Mouse (Mus musculus) heart, embryonic 10.5 days (tissue): ENCODE data around the gene Chuk. TPM values are rescaled to one million over a fixed set of nuclear protein-coding genes. Genes with fewer than 3 reads are reported as not detected.

Experiments used
- DNase-seq: peaks from one replicate; pipeline ENCODE4 v3.0.0-alpha.2; 2017; ENCODE audit warnings: low spot score
- H3K27ac ChIP-seq: fragments of 300-500 bp; sonication (generic); 2 replicates; pipeline ENCODE4 v1.5.1; 2016; ENCODE audit warnings: mild to moderate bottlenecking
- H3K27me3 ChIP-seq: fragments of 300-500 bp; sonication (generic); 2 replicates; pipeline ENCODE4 v1.6.1; 2016; ENCODE audit warnings: mild to moderate bottlenecking; ENCODE audit not compliant: poor library complexity, insufficient read depth, severe bottlenecking
- H3K36me3 ChIP-seq: fragments of 300-500 bp; sonication (generic); 2 replicates; pipeline ENCODE4 v1.6.1; 2016; ENCODE audit warnings: mild to moderate bottlenecking, moderate library complexity
- H3K4me1 ChIP-seq: fragments of 300-500 bp; sonication (generic); 2 replicates; pipeline ENCODE4 v1.6.1; 2016; ENCODE audit warnings: mild to moderate bottlenecking
- H3K4me3 ChIP-seq: fragments of 300-500 bp; sonication (generic); 2 replicates; pipeline ENCODE4 v1.5.1; 2016; ENCODE audit warnings: mild to moderate bottlenecking, moderate library complexity
- H3K9me3 ChIP-seq: fragments of 300-500 bp; sonication (generic); 2 replicates; pipeline ENCODE4 v1.6.1; 2016; ENCODE audit warnings: mild to moderate bottlenecking, moderate library complexity
- WGBS: fragments of 180-500 bp; shearing (Covaris S2); methylation state at CpG from one replicate; pipeline ENCODE4 v1.1.7; 2016; 5-methylcytosine and 5-hydroxymethylcytosine counted together
- polyA plus RNA-seq: library from polyadenylated mRNA; unstranded; fragments of >200 nt; fragmentation: Nextera tagmentation; extraction: Ambion mirVana; gene quantifications from 2 replicates; pipeline ENCODE4 v1.2.1, GENCODE M21; 2016

The Chuk gene
- polyA plus RNA-seq, 1 experiment from 2014 or later, result 47.0 TPM

DNA sequence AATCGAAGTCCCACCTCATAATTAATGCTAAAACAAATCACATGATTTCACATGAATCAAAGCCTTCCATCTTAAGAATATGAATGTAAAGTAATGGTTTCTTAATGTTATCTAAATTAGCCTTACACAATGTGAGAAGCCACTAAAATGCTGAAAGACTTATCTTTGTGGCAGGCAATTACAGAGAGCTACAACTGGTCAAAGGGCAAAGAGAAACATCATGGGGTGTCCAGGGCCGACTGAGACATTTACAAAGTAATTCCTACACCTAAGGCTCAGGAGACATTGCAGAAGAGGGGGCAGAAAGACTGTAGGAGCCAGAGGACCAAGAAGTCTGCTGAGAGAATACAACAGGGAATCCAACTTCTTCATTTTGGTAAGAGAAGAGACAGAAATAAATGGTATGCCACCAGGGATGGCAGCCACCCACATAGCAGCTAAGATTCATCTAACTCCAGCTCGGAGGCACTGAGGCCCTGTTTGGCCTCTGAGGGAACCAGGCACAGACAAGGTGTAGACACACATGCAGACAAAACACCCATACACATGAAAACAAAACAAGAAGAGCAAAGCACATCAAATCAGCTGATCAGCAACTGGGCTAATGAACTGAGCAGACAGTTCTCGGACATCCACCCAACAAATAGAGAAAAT is 52.0 kb downstream of the Chuk start:
- no peaks in the 10 kb centered on the region for H3K9me3 ChIP-seq
- no peak overlapping the region for H3K4me3 ChIP-seq
- DNase-seq, result no peak
- peaks cover 42% of the 10 kb centered on the region for H3K36me3 ChIP-seq
- 79% methylated on average over 4 of the region's 4 CpGs for WGBS
- H3K27ac ChIP-seq, result no peak overlapping the region
- no peaks in the 10 kb centered on the region for H3K27me3 ChIP-seq
- H3K4me1 ChIP-seq, result no peaks in the 10 kb centered on the region

DNA sequence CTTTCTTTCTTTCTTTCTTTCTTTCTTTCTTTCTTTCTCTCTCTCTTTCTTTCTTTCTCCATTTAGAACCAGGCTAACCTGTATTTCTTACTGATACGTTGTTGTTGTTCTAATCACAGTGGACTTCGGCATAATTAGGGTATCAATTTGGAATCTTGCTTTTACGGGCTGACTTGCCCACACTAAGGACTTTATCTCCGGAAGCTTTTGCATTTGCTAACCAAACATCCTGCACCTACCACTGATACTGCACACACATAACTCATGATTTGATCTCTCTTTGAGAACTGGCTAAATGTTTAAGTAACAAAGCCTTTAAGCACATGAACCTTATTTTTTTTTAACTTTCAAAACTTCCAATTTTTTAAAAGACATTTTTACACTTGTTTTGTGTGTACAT is 56.9 kb downstream of the Chuk start:
- no peak overlapping the region for H3K27ac ChIP-seq
- no peaks in the 10 kb centered on the region for H3K27me3 ChIP-seq
- WGBS, result 79% methylated on average over 4 of the region's 4 CpGs
- no peaks in the 10 kb centered on the region for H3K9me3 ChIP-seq
- H3K4me3 ChIP-seq, result no peak overlapping the region
- H3K36me3 ChIP-seq, result peaks cover 27% of the 10 kb centered on the region
- no peaks in the 10 kb centered on the region for H3K4me1 ChIP-seq
- DNase-seq, result no peak

DNA sequence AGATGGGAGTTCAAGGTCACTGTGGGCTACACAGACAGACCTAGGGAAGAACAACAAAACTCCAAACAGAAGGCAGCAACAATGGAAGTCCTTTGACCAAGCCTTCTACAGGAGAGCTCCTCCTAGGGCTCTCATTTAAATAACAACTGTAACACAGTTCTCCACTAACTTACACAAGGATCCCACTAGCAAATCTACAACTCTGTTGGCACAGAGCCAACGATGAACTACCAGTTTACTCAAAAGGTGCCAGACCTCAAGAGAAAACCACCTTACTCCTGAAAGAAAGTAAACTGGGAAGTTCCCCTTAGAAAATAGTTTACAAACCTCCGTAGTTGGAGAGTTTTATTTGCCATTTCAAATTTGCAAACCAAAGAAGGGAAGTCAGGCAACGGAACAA is 58.0 kb downstream of the Chuk start:
- H3K27me3 ChIP-seq, result no peaks in the 10 kb centered on the region
- H3K4me1 ChIP-seq, result no peaks in the 10 kb centered on the region
- no peak overlapping the region for H3K4me3 ChIP-seq
- DNase-seq, result no peak
- H3K36me3 ChIP-seq, result peaks cover 24% of the 10 kb centered on the region
- 74% methylated on average over 3 of the region's 3 CpGs for WGBS
- H3K9me3 ChIP-seq, result no peaks in the 10 kb centered on the region
- H3K27ac ChIP-seq, result no peak overlapping the region

DNA sequence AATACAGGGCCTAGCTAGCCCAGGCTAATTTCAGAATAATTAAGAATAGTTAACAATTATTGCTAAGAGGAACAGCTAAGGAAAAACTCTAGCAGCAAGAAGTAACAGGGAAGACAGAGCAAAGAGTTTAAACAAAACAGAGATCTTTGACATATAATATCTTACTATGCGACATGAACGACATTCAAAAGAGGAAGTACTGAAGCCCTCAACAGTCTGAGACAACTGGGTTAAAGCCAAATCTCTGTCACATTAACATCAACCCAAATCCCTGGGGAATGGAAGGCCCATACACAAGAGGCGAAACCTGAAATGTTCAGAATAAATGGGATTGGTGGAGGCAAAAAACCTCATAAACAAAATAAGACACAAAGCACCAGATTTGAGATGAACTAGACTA is 61.4 kb downstream of the Chuk start:
- Histone ChIP-seq H3K27ac (no peak overlapping the region), H3K4me3 (no peak overlapping the region), H3K9me3 (no peaks in the 10 kb centered on the region), H3K27me3 (no peaks in the 10 kb centered on the region), H3K4me1 (no peaks in the 10 kb centered on the region), H3K36me3 (peaks cover 13% of the 10 kb centered on the region)
- no peak for DNase-seq
- WGBS, result 79% methylated on average over 3 of the region's 3 CpGs

DNA sequence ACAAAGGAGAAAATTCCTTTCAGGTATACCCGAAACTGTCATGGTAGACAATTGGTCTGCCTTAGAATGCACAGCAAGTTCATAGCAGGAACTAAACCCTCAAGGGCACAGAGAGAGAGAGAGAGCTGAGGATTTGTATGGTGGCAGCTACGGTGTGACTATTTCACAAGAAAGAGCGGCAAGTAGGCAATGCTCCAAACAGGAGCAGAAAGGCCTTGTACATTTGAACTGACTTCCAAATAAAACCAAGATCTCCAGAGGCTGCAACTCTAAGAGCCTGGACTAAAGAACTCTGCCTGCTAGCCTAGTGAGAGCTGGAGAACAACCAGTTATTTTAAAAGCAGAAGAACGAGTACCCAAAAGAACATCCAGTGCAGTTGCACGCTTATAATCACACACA is 65.2 kb downstream of the Chuk start:
- peaks cover 29% of the 10 kb centered on the region for H3K36me3 ChIP-seq
- WGBS, result 80% methylated on average over 5 of the region's 5 CpGs
- no peaks in the 10 kb centered on the region for H3K27me3 ChIP-seq
- no peak overlapping the region for H3K27ac ChIP-seq
- no peaks in the 10 kb centered on the region for H3K4me1 ChIP-seq
- no peaks in the 10 kb centered on the region for H3K9me3 ChIP-seq
- no peak for DNase-seq
- no peak overlapping the region for H3K4me3 ChIP-seq

DNA sequence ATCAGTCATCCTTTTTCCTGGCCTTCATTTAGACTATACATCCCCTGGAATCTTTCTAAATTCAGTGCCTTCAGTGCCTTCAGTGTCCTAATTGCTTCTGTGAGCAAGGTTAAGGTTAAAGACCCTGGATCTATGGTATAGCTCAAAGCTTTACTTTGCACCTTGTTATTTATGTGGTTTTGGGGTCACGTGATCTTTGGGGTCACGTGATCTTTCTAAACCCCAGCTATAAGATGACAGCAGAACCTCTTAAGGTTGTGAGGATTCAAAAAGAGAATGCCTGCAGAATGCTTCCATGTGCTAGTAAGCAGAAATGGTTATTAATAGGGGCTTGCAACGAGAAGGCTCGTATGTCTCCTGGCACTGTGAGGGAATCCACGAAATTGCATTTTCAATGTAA is 73.9 kb downstream of the Chuk start:
- Histone ChIP-seq H3K9me3 (no peaks in the 10 kb centered on the region), H3K27me3 (no peaks in the 10 kb centered on the region), H3K27ac (no peak overlapping the region), H3K36me3 (peaks cover 15% of the 10 kb centered on the region), H3K4me3 (no peak overlapping the region), H3K4me1 (peaks cover 4% of the 10 kb centered on the region; the same call in 1 of the 2 replicates)
- DNase-seq, result no peak
- 90% methylated on average over 5 of the region's 5 CpGs for WGBS

DNA sequence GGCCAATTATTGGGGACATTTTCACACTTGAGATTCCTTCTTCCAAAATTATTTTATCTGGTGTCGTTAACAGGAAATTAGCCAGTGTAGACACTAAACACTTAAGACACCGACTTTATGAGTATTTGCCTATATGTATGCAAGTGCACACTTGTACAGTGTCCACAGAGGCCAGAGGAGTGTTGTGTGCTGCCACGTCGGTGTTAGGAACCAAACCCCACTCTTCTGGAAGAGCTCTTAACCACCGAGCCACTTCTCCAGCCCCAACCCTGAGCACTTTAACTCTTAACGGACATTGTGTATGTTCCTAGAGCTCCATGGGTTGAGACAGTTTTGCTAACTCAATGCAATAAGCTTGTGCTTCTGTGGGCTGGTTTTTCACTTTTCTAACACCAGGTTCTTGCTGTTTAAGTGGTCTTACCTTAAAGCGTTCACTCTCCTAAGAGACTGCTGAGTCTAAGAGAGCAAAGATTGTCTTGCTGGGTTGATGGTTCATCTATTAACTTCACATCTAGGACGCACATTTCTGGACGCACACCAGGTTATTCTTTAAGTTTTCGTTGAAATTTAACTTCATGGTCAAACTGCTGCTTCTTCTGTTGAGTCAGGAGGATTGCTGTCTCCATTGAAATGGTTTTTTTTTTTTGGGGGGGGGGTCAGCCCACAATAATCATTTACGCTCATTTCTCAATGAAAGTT is 75.1 kb downstream of the Chuk start:
- Histone ChIP-seq H3K9me3 (no peaks in the 10 kb centered on the region), H3K27me3 (no peaks in the 10 kb centered on the region), H3K4me3 (no peak overlapping the region), H3K4me1 (peaks cover 4% of the 10 kb centered on the region; the same call in 1 of the 2 replicates), H3K36me3 (peaks cover 12% of the 10 kb centered on the region; the same call in 1 of the 2 replicates), H3K27ac (no peak overlapping the region)
- DNase-seq, result no peak
- 82% methylated on average over 11 of the region's 11 CpGs for WGBS

DNA sequence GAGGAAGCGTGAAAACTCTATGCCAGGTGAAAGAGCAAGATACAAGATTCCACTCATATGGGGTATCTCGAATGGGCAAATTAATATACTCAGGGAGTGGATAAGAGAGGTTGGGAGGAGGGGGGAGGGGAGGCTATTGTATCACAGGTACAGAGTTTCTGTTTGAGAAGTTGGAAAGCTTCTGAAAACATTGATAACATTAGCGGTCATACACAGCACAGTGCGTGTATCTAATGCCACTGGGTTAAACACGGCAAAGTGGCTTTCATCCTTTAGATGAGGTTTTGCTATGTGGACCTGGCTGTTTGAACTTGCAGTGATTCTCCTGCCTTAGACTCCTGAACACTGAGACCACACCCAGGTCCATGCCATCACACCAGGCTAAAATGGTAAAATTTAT is 77.3 kb downstream of the Chuk start:
- Histone ChIP-seq H3K4me3 (no peak overlapping the region), H3K4me1 (peaks cover 7% of the 10 kb centered on the region), H3K36me3 (no peaks in the 10 kb centered on the region), H3K27me3 (no peaks in the 10 kb centered on the region), H3K9me3 (no peaks in the 10 kb centered on the region), H3K27ac (no peak overlapping the region)
- WGBS, result 84% methylated on average over 5 of the region's 5 CpGs
- DNase-seq, result no peak

DNA sequence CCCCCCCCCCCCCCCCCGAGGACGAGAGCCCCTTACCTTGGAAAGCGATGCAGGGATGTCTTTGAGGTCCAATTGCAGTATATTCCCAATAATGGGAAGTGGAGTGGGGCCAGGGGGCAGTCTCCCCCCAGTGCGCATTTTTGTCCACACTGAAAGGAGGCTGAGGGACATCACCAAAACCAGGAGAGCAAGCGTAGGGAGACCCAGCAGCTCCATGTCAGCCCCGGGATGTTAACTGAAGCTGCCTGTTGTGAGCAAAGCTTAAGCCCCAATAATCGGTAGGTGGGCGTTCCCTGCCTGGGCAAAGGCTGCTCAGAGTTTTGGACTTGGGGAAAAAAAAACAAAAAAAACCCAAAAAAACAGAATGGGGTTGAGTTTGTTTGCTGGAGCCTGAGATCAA is 78.3 kb downstream of the Chuk start, which contains the start of gene Cyp2c23:
TSS of gene Cyp2c23 (minus strand) at position 237 of the 400 bp plus-strand sequence.
- Histone ChIP-seq H3K36me3 (no peaks in the 10 kb centered on the region), H3K4me1 (peaks cover 7% of the 10 kb centered on the region), H3K27ac (no peak within 1 kb of the TSS), H3K4me3 (no peak within 1 kb of the TSS), H3K27me3 (no peaks in the 10 kb centered on the region), H3K9me3 (no peaks in the 10 kb centered on the region)
- 75% methylated on average over 6 of the region's 8 CpGs for WGBS
- DNase-seq, result no peak

DNA sequence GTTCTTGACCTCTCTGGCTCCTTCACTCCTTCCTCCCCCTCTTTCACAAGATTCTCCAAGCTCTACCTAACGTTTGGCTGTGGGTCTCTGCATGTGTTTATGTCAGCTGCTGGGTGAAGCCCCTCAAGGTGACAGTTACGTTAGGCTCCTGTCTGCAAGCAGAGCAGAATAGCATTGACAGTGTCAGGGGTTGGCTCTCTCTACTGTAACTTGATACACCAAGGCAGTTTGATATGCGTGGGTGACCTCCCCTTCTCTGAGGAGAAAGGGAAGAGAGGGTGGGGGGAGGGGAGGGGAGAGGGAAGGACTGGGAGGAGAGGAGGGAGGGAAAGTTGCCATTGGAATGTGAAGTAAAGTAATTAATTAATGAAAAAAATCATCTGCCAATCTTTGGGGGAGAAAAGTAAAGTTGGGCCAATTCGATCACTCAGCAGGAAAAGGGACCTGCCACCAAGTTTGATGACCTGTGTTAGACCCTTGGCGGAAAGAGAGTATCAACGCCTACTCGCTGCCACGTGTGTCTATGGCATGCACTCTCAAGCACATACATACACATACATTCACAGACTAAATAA is 80.2 kb downstream of the Chuk start:
- no peak for DNase-seq

DNA sequence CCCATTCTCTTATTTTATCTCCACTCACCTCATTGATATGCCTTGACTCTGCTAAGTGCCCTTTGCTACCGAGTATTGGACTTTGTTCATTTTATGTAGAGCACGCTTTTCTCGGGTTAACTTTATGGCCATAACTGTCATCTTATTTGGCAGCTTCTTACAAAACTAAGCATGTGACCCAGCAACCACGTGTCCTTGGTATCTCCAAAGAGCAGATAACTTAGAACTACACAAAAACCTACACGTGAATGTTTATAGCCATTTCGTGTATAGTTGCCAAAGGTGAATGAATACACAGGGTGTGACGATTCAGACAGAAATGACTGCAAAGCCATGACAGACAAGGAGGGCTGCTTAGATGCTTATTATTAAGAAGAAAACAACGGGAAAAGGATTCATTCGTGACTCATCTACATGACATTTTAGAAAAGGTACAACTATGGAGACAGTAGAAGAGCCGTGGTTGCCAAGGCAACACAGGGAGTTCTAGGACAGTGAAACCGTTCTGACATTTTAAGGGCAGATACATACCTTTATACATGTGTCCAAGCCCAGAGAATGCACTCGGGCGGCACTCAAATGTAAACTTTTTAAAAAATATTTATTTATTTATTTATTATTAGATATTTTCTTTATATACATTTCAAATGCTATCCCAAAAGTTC is 82.2 kb downstream of the Chuk start:
- Histone ChIP-seq H3K27ac (no peak overlapping the region), H3K4me3 (no peak overlapping the region), H3K4me1 (peaks cover 7% of the 10 kb centered on the region), H3K9me3 (no peaks in the 10 kb centered on the region), H3K27me3 (no peaks in the 10 kb centered on the region), H3K36me3 (no peaks in the 10 kb centered on the region)
- DNase-seq, result no peak
- 85% methylated on average over 13 of the region's 13 CpGs for WGBS

More for the DNA sequence above, 80.2 kb downstream of the Chuk start:
- 51% methylated on average over 8 of the region's 8 CpGs for WGBS
- H3K4me3 ChIP-seq, result no peak overlapping the region
- H3K27me3 ChIP-seq, result no peaks in the 10 kb centered on the region
- peaks cover 7% of the 10 kb centered on the region for H3K4me1 ChIP-seq
- no peaks in the 10 kb centered on the region for H3K9me3 ChIP-seq
- no peaks in the 10 kb centered on the region for H3K36me3 ChIP-seq
- H3K27ac ChIP-seq, result no peak overlapping the region
